Mouse (Mus musculus): ENCODE measurements around the gene Camk2d. TPM values are rescaled to one million over a fixed set of nuclear protein-coding genes. Genes with fewer than 3 reads are reported as not detected.

Gene Camk2d
- total and polyA plus RNA-seq, 3 experiments: 0.07 to 0.35 TPM; not detected in 1

- TF ChIP-seq MAZ (IDR thresholded peaks at IDR 0.05; ENCODE audit: low read depth, low read length): no peak
- TF ChIP-seq USF2 (IDR thresholded peaks at IDR 0.05; ENCODE audit: borderline replicate concordance in 1 of 2, insufficient read depth in 1 of 2, low read depth in 1 of 2, low read length in 2 of 2): no peak
- no peak for TF ChIP-seq MYC (IDR thresholded peaks at IDR 0.05; ENCODE audit: low read depth, low read length)
- no peak for TF ChIP-seq MXI1 (IDR thresholded peaks at IDR 0.05; ENCODE audit: low read depth, low read length)
- TF ChIP-seq TCF12 (IDR thresholded peaks at IDR 0.05; ENCODE audit: low read depth, low read length): no peak
- no peak for TF ChIP-seq ZC3H11A (IDR thresholded peaks at IDR 0.05; ENCODE audit: low read depth, low read length)
- no peak for TF ChIP-seq SMC3 (IDR thresholded peaks at IDR 0.05; ENCODE audit: low read depth, low read length)
- Histone ChIP-seq H3K36me3 (ENCODE audit: control insufficient read depth in 1 of 2, insufficient read depth in 2 of 2, low read length in 2 of 2) (no peaks in the 10 kb centered on the region), H3K4me1 (ENCODE audit: control insufficient read depth in 1 of 2, insufficient read depth in 2 of 2, low read length in 2 of 2) (no peaks in the 10 kb centered on the region), H3K4me3 (ENCODE audit: control insufficient read depth in 1 of 2, insufficient read depth in 1 of 2, low read depth in 2 of 2, low read length in 2 of 2) (no peak overlapping the region), H3K27me3 (ENCODE audit: control insufficient read depth in 1 of 2, insufficient read depth in 2 of 2, low read length in 2 of 2) (no peaks in the 10 kb centered on the region), H3K9me3 (replicated peaks; ENCODE audit: insufficient read depth, low read length) (no peaks in the 10 kb centered on the region), H3K79me2 (ENCODE audit: control insufficient read depth, insufficient read depth, low read length, poor library complexity) (no peaks in the 10 kb centered on the region), H3K27ac (ENCODE audit: control insufficient read depth, low read depth, low read length) (no peak overlapping the region), H3K9ac (ENCODE audit: control insufficient read depth, low read depth, low read length, poor library complexity, severe bottlenecking) (no peak overlapping the region)
- DNase-seq (ENCODE audit: low read depth, low spot score): no peak
These were observed 131.3 kb downstream of the Camk2d start for GRCm38 (mm10) chr3:126727387-126727786.

GRCm38 (mm10) chr3:126730411-126730810, 134.3 kb downstream of the Camk2d start:
- Histone ChIP-seq H3K4me1 (ENCODE audit: control insufficient read depth in 1 of 2, insufficient read depth in 2 of 2, low read length in 2 of 2) (no peaks in the 10 kb centered on the region), H3K36me3 (ENCODE audit: control insufficient read depth in 1 of 2, insufficient read depth in 2 of 2, low read length in 2 of 2) (no peaks in the 10 kb centered on the region), H3K4me3 (ENCODE audit: control insufficient read depth in 1 of 2, insufficient read depth in 1 of 2, low read depth in 2 of 2, low read length in 2 of 2) (no peak overlapping the region), H3K79me2 (ENCODE audit: control insufficient read depth, insufficient read depth, low read length, poor library complexity) (no peaks in the 10 kb centered on the region), H3K27ac (ENCODE audit: control insufficient read depth, low read depth, low read length) (no peak overlapping the region), H3K27me3 (ENCODE audit: control insufficient read depth in 1 of 2, insufficient read depth in 2 of 2, low read length in 2 of 2) (no peaks in the 10 kb centered on the region), H3K9ac (ENCODE audit: control insufficient read depth, low read depth, low read length, poor library complexity, severe bottlenecking) (no peak overlapping the region), H3K9me3 (replicated peaks; ENCODE audit: insufficient read depth, low read length) (no peaks in the 10 kb centered on the region)
- TF ChIP-seq CHD2 (IDR thresholded peaks at IDR 0.05; ENCODE audit: low read length): no peak
- TF ChIP-seq HCFC1 (IDR thresholded peaks at IDR 0.05; ENCODE audit: low read depth, low read length): no peak
- no peak for TF ChIP-seq MAFK (IDR thresholded peaks at IDR 0.05; ENCODE audit: borderline replicate concordance, low read depth, low read length)
- no peak for DNase-seq (ENCODE audit: low read depth, low spot score)

- Histone ChIP-seq H3K36me3 (ENCODE audit: control insufficient read depth in 1 of 2, insufficient read depth in 2 of 2, low read length in 2 of 2) (no peaks in the 10 kb centered on the region), H3K4me3 (ENCODE audit: control insufficient read depth in 1 of 2, insufficient read depth in 1 of 2, low read depth in 2 of 2, low read length in 2 of 2) (no peak overlapping the region), H3K4me1 (ENCODE audit: control insufficient read depth in 1 of 2, insufficient read depth in 2 of 2, low read length in 2 of 2) (no peaks in the 10 kb centered on the region), H3K27ac (ENCODE audit: control insufficient read depth, low read depth, low read length) (no peak overlapping the region), H3K9me3 (replicated peaks; ENCODE audit: insufficient read depth, low read length) (no peaks in the 10 kb centered on the region), H3K27me3 (ENCODE audit: control insufficient read depth in 1 of 2, insufficient read depth in 2 of 2, low read length in 2 of 2) (no peaks in the 10 kb centered on the region), H3K9ac (ENCODE audit: control insufficient read depth, low read depth, low read length, poor library complexity, severe bottlenecking) (no peak overlapping the region), H3K79me2 (ENCODE audit: control insufficient read depth, insufficient read depth, low read length, poor library complexity) (no peaks in the 10 kb centered on the region)
- TF ChIP-seq POLR2AphosphoS5 (IDR thresholded peaks at IDR 0.05; ENCODE audit: borderline replicate concordance, low read depth, low read length): no peak
- TF ChIP-seq CTCF (IDR thresholded peaks at IDR 0.05 in 2 of 3, conservative IDR thresholded peaks at IDR 0.05 in 1 of 3; ENCODE audit: control insufficient read depth in 1 of 3, insufficient read depth in 1 of 3, low read depth in 2 of 3, low read length in 3 of 3, poor library complexity in 1 of 3, severe bottlenecking in 1 of 3): no peak
- DNase-seq (ENCODE audit: low read depth, low spot score): no peak
These were observed 136.2 kb downstream of the Camk2d start for GRCm38 (mm10) chr3:126732323-126732722.

All from MEL (cell line).